Mouse (Mus musculus) megakaryocyte, embryonic 14.5 days (primary cell): ENCODE measurements around the gene Slc25a34. TPM values are rescaled to one million over a fixed set of nuclear protein-coding genes. Genes with fewer than 3 reads are reported as not detected.
A peak's percentile ranks its signal among the peaks of the same experiment; 100 is the strongest.

Experiments
- H3K27me3 ChIP-seq: replicated peaks from 2 replicates; pipeline ENCODE3; 2012; ENCODE audit warnings: inconsistent platforms
- H3K36me3 ChIP-seq: replicated peaks from 2 replicates; pipeline ENCODE3; 2012; ENCODE audit warnings: low read length, inconsistent platforms, mixed read lengths
- H3K4me1 ChIP-seq: 2 replicates; pipeline ENCODE4 v1.6.1; 2012; ENCODE audit warnings: inconsistent platforms
- H3K4me3 ChIP-seq: replicated peaks from 2 replicates; pipeline ENCODE3; 2012; ENCODE audit warnings: moderate library complexity, mild to moderate bottlenecking, inconsistent platforms
- H3K9me3 ChIP-seq: 2 replicates; pipeline ENCODE4 v1.6.1; 2012; ENCODE audit warnings: inconsistent platforms
- FLI1 ChIP-seq: IDR thresholded peaks from 2 replicates; pipeline ENCODE4 v1.6.1; 2012; ENCODE audit warnings: low read length, inconsistent platforms, mixed read lengths
- GATA1 ChIP-seq: IDR thresholded peaks from 3 replicates; pipeline ENCODE4 v1.6.1; 2012; ENCODE audit warnings: mixed read lengths, low read length, inconsistent platforms, borderline replicate concordance
- polyA plus RNA-seq: library from polyadenylated mRNA; stranded (reverse); fragments of >175 nt; gene quantifications from 2 replicates; pipeline ENCODE4 v1.2.3, GENCODE M21; 2012; ENCODE audit warnings: low replicate concordance; ENCODE audit not compliant: insufficient read depth

Gene Slc25a34
- polyA plus RNA-seq, 1 experiment, result not detected

GRCm38 (mm10) chr4:141596700-141597328, 26.8 kb downstream of the Slc25a34 start:
- peaks cover 76% of the 10 kb centered on the region for H3K27me3 ChIP-seq
- H3K4me1 ChIP-seq, result peaks cover 47% of the 10 kb centered on the region
- H3K36me3 ChIP-seq, result peaks cover 5% of the 10 kb centered on the region
- TF ChIP-seq FLI1 (no peak), GATA1 (no peak)
- H3K9me3 ChIP-seq, result peaks cover 7% of the 10 kb centered on the region
- peak overlapping the region; percentile 7 for H3K4me3 ChIP-seq

- TF ChIP-seq FLI1 (no peak), GATA1 (no peak)
- Histone ChIP-seq H3K36me3 (peaks cover 5% of the 10 kb centered on the region), H3K4me1 (peaks cover 37% of the 10 kb centered on the region), H3K9me3 (peaks cover 10% of the 10 kb centered on the region), H3K27me3 (peaks cover 67% of the 10 kb centered on the region), H3K4me3 (no peak overlapping the region)
Measured at GRCm38 (mm10) chr4:141595605-141596268, 27.9 kb downstream of the Slc25a34 start.

DNA sequence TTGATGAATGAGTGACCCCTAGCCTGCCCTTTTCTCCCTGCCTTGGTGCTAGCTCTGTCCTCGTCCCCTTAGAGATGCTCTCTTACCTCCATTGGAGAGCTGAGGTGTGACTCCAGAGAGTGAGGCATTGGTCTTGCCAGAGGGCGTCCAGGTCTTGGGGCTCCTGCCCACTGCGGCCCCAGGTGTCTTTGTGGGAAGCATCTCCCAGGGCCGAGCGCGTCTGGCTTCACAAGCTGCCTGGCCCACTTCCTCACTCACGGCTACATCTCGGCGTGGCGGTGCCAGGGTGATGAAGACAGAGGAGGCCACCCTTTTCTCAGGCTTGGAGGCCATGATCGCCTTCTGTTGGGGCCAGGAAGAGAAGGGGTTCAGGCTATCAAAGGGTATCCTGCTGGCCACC, 28.5 kb downstream of the Slc25a34 start:
- peaks cover 5% of the 10 kb centered on the region for H3K36me3 ChIP-seq
- H3K27me3 ChIP-seq, result peaks cover 63% of the 10 kb centered on the region
- peaks cover 37% of the 10 kb centered on the region for H3K4me1 ChIP-seq
- TF ChIP-seq FLI1 (no peak), GATA1 (no peak)
- peaks cover 10% of the 10 kb centered on the region for H3K9me3 ChIP-seq
- no peak overlapping the region for H3K4me3 ChIP-seq

DNA sequence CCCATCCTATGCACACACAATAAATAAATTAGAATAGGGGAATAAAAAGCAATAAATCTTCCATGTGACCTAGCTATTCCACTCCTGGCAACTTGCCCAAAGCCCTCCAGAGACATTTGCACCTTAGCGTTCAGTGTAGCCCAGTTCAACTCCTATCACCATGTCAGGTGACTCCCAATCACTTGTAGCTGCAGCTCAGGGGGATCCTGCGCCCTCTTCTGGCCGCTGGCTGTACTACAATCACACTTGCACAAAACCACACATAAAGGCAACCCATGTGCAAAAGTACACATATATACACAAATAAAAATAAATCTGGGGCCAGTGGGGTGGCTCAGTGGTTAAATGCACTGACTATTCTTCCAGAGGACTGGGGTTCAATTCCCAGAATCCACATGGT, 32.1 kb downstream of the Slc25a34 start:
- TF ChIP-seq GATA1, result no peak
- no peak for TF ChIP-seq FLI1
- Histone ChIP-seq H3K27me3 (peaks cover 42% of the 10 kb centered on the region), H3K36me3 (peaks cover 5% of the 10 kb centered on the region), H3K9me3 (peaks cover 10% of the 10 kb centered on the region), H3K4me1 (peaks cover 9% of the 10 kb centered on the region), H3K4me3 (no peak overlapping the region)

- H3K4me3 ChIP-seq, result no peak overlapping the region
- no peaks in the 10 kb centered on the region for H3K36me3 ChIP-seq
- TF ChIP-seq GATA1 (no peak), FLI1 (no peak)
- peaks cover 37% of the 10 kb centered on the region for H3K27me3 ChIP-seq
- peaks cover 3% of the 10 kb centered on the region; the same call in 1 of the 2 replicates for H3K4me1 ChIP-seq
- H3K9me3 ChIP-seq, result no peaks in the 10 kb centered on the region
Measured at GRCm38 (mm10) chr4:141583919-141584318, 39.7 kb downstream of the Slc25a34 start.

DNA sequence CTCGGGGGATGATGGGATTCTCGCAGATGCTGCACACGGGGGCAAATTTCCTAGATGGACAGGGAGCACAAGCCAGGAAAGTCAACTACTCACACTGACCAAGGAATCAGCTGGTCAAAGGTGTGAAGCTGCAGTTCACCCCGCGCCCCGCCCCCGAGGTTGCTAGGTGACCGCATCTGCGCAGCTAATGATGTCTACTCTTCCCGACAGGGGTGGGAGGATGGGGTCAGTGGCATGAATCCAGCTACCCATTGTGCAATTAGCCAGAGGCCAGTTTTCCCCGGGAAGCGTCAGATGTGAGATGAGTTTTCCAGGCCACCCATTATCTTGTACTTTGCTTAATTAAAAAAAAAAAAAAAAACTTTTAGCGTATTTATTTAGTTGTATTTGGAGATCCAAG, 42.6 kb downstream of the Slc25a34 start:
- no peak for TF ChIP-seq GATA1
- H3K27me3 ChIP-seq, result peaks cover 46% of the 10 kb centered on the region
- H3K4me1 ChIP-seq, result peaks cover 4% of the 10 kb centered on the region; the same call in 1 of the 2 replicates
- H3K4me3 ChIP-seq, result no peak overlapping the region
- H3K9me3 ChIP-seq, result peaks cover 4% of the 10 kb centered on the region
- no peaks in the 10 kb centered on the region for H3K36me3 ChIP-seq

GRCm38 (mm10) chr4:141578833-141579232, 44.8 kb downstream of the Slc25a34 start:
- H3K36me3 ChIP-seq, result no peaks in the 10 kb centered on the region
- TF ChIP-seq FLI1 (no peak), GATA1 (no peak)
- H3K27me3 ChIP-seq, result peaks cover 50% of the 10 kb centered on the region
- H3K4me3 ChIP-seq, result no peak overlapping the region
- peaks cover 4% of the 10 kb centered on the region for H3K9me3 ChIP-seq
- H3K4me1 ChIP-seq, result peaks cover 12% of the 10 kb centered on the region

- peaks cover 14% of the 10 kb centered on the region for H3K4me1 ChIP-seq
- H3K36me3 ChIP-seq, result no peaks in the 10 kb centered on the region
- TF ChIP-seq FLI1, result no peak
- TF ChIP-seq GATA1, result no peak
- H3K27me3 ChIP-seq, result peaks cover 57% of the 10 kb centered on the region
- no peak overlapping the region for H3K4me3 ChIP-seq
- H3K9me3 ChIP-seq, result peaks cover 4% of the 10 kb centered on the region
Measured at GRCm38 (mm10) chr4:141576877-141577276, 46.7 kb downstream of the Slc25a34 start.

DNA sequence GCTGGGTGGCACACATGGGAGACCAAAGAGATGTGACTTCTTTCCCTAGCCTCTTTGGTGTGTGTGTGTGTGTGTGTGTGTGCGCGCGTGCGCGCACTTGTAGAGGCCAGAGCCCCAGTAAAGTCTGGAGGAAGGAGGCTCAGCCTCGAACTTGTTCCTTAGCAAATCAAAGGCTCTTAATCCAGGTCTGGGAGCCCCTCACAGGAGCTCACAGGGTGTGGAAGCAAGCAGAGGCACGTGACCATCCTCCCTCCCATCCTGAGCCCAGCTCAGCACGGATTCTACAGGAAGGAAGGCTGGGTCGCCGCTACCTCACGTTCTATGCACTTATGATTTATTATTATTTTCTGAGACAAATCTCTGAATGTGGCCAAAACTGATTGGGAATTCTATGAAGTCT, 47.2 kb downstream of the Slc25a34 start:
- peaks cover 4% of the 10 kb centered on the region for H3K9me3 ChIP-seq
- no peaks in the 10 kb centered on the region for H3K36me3 ChIP-seq
- TF ChIP-seq FLI1 (no peak), GATA1 (no peak)
- peaks cover 57% of the 10 kb centered on the region for H3K27me3 ChIP-seq
- peaks cover 15% of the 10 kb centered on the region for H3K4me1 ChIP-seq
- no peak overlapping the region for H3K4me3 ChIP-seq

GRCm38 (mm10) chr4:141574789-141575702, 48.6 kb downstream of the Slc25a34 start:
- Histone ChIP-seq H3K9me3 (peaks cover 4% of the 10 kb centered on the region), H3K4me1 (peaks cover 22% of the 10 kb centered on the region), H3K27me3 (peaks cover 59% of the 10 kb centered on the region), H3K36me3 (no peaks in the 10 kb centered on the region), H3K4me3 (no peak overlapping the region)
- no peak for TF ChIP-seq FLI1
- TF ChIP-seq GATA1, result no peak
